Mouse (Mus musculus) cortical plate, adult 2 months (tissue): Measurements from ENCODE around the gene Prtg. TPM values are rescaled to one million over a fixed set of nuclear protein-coding genes. Genes with fewer than 3 reads are reported as not detected.
A peak's percentile ranks its signal among the peaks of the same experiment; 100 is the strongest.

Source experiments
- H3K27ac ChIP-seq: fragments of 200-500 bp; 2 replicates; pipeline ENCODE4 v1.5.1; 2012; ENCODE audit warnings: low read length, control low read depth, inconsistent platforms; ENCODE audit not compliant: insufficient read depth
- H3K4me1 ChIP-seq: fragments of 200-500 bp; 2 replicates; pipeline ENCODE4 v1.6.1; 2011; ENCODE audit warnings: low read length; ENCODE audit not compliant: control insufficient read depth, insufficient read depth
- H3K4me3 ChIP-seq: fragments of 200-500 bp; 2 replicates; pipeline ENCODE4 v1.5.1; 2011; ENCODE audit warnings: mild to moderate bottlenecking, low read length, control low read depth; ENCODE audit not compliant: insufficient read depth
- CTCF ChIP-seq: fragments of 200-500 bp; IDR thresholded peaks from 2 replicates; pipeline ENCODE4 v1.5.1; 2011; ENCODE audit warnings: mild to moderate bottlenecking, control low read depth, low read length; ENCODE audit not compliant: insufficient read depth; ENCODE audit errors: extremely low read depth
- POLR2A ChIP-seq: fragments of 200-500 bp; IDR thresholded peaks from 2 replicates; pipeline ENCODE4 v1.6.1; 2011; ENCODE audit warnings: mild to moderate bottlenecking, low read length, control low read depth; ENCODE audit not compliant: insufficient read depth; ENCODE audit errors: extremely low read depth
- polyA plus RNA-seq: library from polyadenylated mRNA; depleted of rRNA; stranded (reverse); fragments of >200 nt; gene quantifications from 2 replicates; pipeline ENCODE4 v1.2.3, GENCODE M21; 2012

Gene Prtg
- polyA plus RNA-seq, 1 experiment: 0.84 TPM

GRCm38 (mm10) chr9:72925935-72926258 is 119.2 kb downstream of the Prtg start:
- H3K4me3 ChIP-seq: peak overlapping the region; percentile 88
- TF ChIP-seq POLR2A: no peak
- peak overlapping the region; percentile 79 for H3K27ac ChIP-seq
- no peaks in the 10 kb centered on the region for H3K4me1 ChIP-seq

- TF ChIP-seq POLR2A: no peak
- TF ChIP-seq CTCF: no peak
- Histone ChIP-seq H3K27ac (no peak overlapping the region), H3K4me1 (no peaks in the 10 kb centered on the region), H3K4me3 (no peak overlapping the region)
Observed at GRCm38 (mm10) chr9:72931166-72931790, 124.6 kb downstream of the Prtg start.

DNA sequence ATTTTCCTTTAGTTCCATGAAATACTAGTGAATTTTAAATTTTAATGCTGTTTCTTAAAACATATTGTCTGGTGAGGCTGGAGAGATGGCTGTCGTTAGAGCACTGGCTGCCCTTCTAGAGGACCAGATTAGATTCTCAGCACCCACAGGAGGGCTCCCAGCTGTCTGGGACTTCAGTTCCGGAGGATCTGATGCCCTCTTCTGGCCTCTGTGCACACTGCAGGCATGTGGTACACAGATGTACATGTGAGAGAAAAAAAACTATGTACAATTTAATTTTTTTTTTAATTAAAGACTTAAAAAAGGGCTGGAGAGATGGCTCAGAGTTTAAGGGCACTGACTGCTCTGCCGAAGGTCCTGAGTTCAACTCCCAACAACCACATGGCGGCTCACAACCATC is 128.6 kb downstream of the Prtg start:
- Histone ChIP-seq H3K4me3 (no peak overlapping the region), H3K27ac (no peak overlapping the region), H3K4me1 (no peaks in the 10 kb centered on the region)
- no peak for TF ChIP-seq CTCF
- no peak for TF ChIP-seq POLR2A

DNA sequence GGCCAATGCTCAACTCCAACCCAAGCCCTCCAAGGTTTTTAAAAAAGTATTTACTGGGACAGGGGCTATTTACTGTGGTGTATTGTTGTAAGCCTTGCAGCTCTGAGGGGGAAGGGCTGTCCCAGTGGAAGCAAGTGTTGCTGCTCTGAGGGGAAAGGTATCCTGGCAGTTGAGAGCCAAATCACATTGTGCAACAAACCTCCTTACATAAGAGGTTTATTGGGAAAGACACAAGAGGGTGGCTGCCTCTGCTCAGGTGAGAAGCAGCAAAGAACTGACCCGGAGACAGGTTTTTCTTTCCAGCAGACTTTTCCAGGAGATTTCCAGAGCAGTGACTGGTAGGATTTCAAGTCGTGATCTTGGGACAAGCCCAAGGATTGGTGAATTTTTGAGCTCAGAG is 129.6 kb downstream of the Prtg start:
- Histone ChIP-seq H3K4me3 (no peak overlapping the region), H3K27ac (no peak overlapping the region), H3K4me1 (no peaks in the 10 kb centered on the region)
- TF ChIP-seq CTCF (no peak), POLR2A (no peak)

GRCm38 (mm10) chr9:72943424-72943823 is 136.8 kb downstream of the Prtg start:
- no peak for TF ChIP-seq POLR2A
- TF ChIP-seq CTCF: 0 out of 2 replicates have a peak, but pooled peaks have one; percentile 4
- Histone ChIP-seq H3K4me1 (no peaks in the 10 kb centered on the region), H3K27ac (no peak overlapping the region), H3K4me3 (no peak overlapping the region)

GRCm38 (mm10) chr9:72944286-72944685 is 137.6 kb downstream of the Prtg start:
- TF ChIP-seq CTCF: no peak
- TF ChIP-seq POLR2A: no peak
- no peak overlapping the region for H3K4me3 ChIP-seq
- no peaks in the 10 kb centered on the region for H3K4me1 ChIP-seq
- no peak overlapping the region for H3K27ac ChIP-seq

- Histone ChIP-seq H3K27ac (no peak overlapping the region), H3K4me1 (no peaks in the 10 kb centered on the region), H3K4me3 (no peak overlapping the region)
- no peak for TF ChIP-seq CTCF
- TF ChIP-seq POLR2A: no peak
Observed at GRCm38 (mm10) chr9:72947010-72947409, 140.3 kb downstream of the Prtg start.

DNA sequence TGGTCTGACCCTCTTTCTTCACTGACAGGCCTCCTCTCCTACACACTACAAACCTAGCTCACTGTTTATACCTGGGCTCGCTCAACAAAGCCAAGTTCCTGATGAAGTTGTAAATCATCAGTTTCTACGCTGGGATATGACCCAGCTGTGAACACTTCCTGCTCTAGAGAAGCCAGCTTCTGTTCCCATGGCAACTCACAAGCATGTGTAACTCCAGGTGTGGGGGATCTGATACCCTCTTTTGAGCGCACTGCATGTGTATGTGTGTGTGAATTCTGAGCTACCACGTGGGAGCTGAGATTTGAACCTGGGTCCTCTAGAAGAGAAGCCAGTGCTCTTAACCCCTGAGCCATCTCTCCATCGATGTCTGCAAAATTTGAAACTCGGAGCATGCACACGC is 142.9 kb downstream of the Prtg start:
- no peaks in the 10 kb centered on the region for H3K4me1 ChIP-seq
- H3K4me3 ChIP-seq: no peak overlapping the region
- no peak overlapping the region for H3K27ac ChIP-seq
- no peak for TF ChIP-seq POLR2A
- no peak for TF ChIP-seq CTCF

DNA sequence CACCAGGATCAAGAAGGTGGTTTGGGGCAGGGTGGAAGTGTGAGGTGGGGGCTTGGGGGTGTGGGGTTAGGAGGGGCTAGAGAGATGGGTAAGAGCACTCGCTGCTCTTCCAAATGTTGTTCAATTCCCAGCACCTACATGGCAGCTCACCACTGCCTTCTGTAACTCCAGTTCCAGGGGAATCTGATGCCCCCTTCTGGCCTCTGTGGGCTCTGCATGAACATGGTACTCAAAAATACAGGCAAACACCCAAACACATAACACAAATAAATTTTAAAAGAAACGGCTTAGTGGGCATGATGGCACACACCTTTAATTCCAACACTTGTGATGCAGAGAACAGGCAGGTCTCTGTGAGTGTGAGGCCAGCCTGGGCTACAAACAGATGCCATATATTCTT is 148.1 kb downstream of the Prtg start:
- TF ChIP-seq CTCF (peak; percentile 34), POLR2A (no peak)
- H3K4me1 ChIP-seq: no peaks in the 10 kb centered on the region

GRCm38 (mm10) chr9:72955546-72955945 is 148.9 kb downstream of the Prtg start:
- Histone ChIP-seq H3K27ac (no peak overlapping the region), H3K4me3 (no peak overlapping the region), H3K4me1 (no peaks in the 10 kb centered on the region)
- TF ChIP-seq POLR2A (no peak), CTCF (peak; percentile 59)

More for the DNA sequence above, 148.1 kb downstream of the Prtg start:
- Histone ChIP-seq H3K27ac (no peak overlapping the region), H3K4me3 (no peak overlapping the region)
